Mouse (Mus musculus) NIH3T3 (cell line): Measurements from ENCODE around the gene 4933417A18Rik.
"Not testable (repeated sequence)": the region's sequence is repeated elsewhere in the genome, so short reads cannot be mapped to it uniquely, and the experiment has no call there.

ENCODE experiments used
- DNase-seq: peaks from one replicate; pipeline ENCODE4 v3.0.0-alpha.2; 2012; ENCODE audit warnings: low read depth

Gene 4933417A18Rik

GRCm38 (mm10) chr13:34924210-34924609 is at the start of gene 4933417A18Rik, which contains the start of gene Fam217a:
TSS of gene 4933417A18Rik (plus strand) at chr13:34924409.
TSS of gene Fam217a (minus strand) at chr13:34924310.
- DNase-seq, result no peak

- DNase-seq, result not testable (repeated sequence)
Observed at GRCm38 (mm10) chr13:34874736-34875135, 49.5 kb upstream of the 4933417A18Rik start.

GRCm38 (mm10) chr13:34875166-34875710 is 49.0 kb upstream of the 4933417A18Rik start, which contains the start of gene Prpf4b:
TSS of gene Prpf4b (plus strand) at chr13:34875302.
- DNase-seq, result peak; percentile 93

- DNase-seq, result peak; percentile 67
Observed at GRCm38 (mm10) chr13:34875741-34876445, 48.3 kb upstream of the 4933417A18Rik start.

GRCm38 (mm10) chr13:34876481-34876880 is 47.7 kb upstream of the 4933417A18Rik start:
- DNase-seq, result no peak

GRCm38 (mm10) chr13:34892871-34893270 is 31.3 kb upstream of the 4933417A18Rik start:
- DNase-seq, result no peak

- no peak for DNase-seq
Observed at GRCm38 (mm10) chr13:34914614-34915013, 9.6 kb upstream of the 4933417A18Rik start.

- no peak for DNase-seq
Observed at GRCm38 (mm10) chr13:34916520-34917167, 7.6 kb upstream of the 4933417A18Rik start.

- no peak for DNase-seq
Observed at GRCm38 (mm10) chr13:34934931-34935644, 10.9 kb downstream of the 4933417A18Rik start.

GRCm38 (mm10) chr13:34942370-34942769 is 18.2 kb downstream of the 4933417A18Rik start:
- peak; percentile 49 for DNase-seq

- DNase-seq, result not testable (repeated sequence)
Observed at GRCm38 (mm10) chr13:34951437-34951836, 27.2 kb downstream of the 4933417A18Rik start.

- DNase-seq, result no peak
Observed at GRCm38 (mm10) chr13:34956901-34957300, 32.7 kb downstream of the 4933417A18Rik start.

GRCm38 (mm10) chr13:34958158-34958557 is 33.9 kb downstream of the 4933417A18Rik start:
- DNase-seq, result peak; percentile 9

GRCm38 (mm10) chr13:34960996-34961770 is 37.0 kb downstream of the 4933417A18Rik start:
- no peak for DNase-seq

- DNase-seq, result no peak
Observed at GRCm38 (mm10) chr13:34963511-34964397, 39.5 kb downstream of the 4933417A18Rik start, which contains the start of gene Eci3. TSS of gene Eci3 (minus strand) at chr13:34963810.

GRCm38 (mm10) chr13:34964419-34964818 is 40.2 kb downstream of the 4933417A18Rik start:
- no peak for DNase-seq

GRCm38 (mm10) chr13:34964866-34965265 is 40.7 kb downstream of the 4933417A18Rik start:
- no peak for DNase-seq

GRCm38 (mm10) chr13:34965647-34966046 is 41.4 kb downstream of the 4933417A18Rik start:
- not testable (repeated sequence) for DNase-seq

- not testable (repeated sequence) for DNase-seq
Observed at GRCm38 (mm10) chr13:34972456-34972855, 48.2 kb downstream of the 4933417A18Rik start.

- peak; percentile 66 for DNase-seq
Observed at GRCm38 (mm10) chr13:34973149-34973548, 48.9 kb downstream of the 4933417A18Rik start.
